22 mouse cellular contexts compared by ENCODE assay signal in the genomic region with DNA sequence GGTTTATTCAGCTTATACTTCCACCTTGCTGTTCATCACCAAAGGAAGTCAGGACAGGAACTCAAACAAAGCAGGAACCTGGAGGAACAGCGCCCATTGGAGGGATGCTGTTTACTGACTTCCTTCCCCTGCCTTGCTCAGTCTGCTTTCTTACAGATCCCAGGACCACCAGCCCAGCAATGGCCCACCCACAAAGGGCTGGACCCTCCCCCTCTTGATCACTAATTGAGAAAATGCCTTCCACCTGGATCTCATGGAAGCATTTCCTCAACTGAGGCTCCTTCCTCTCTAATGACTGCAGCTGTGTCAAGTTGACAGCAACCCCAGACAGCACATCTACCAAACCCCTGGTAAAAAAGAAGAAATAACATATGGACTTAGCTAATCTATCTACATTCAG.
DNase-seq lines count a peak whose midpoint lies in the region; ATAC-seq lines count a peak whose summit lies in the region.
"Had no signal": no experiment of that assay in that cellular context is flagged by ENCODE, and none has a peak within 500 bp of the region (broad histone marks: within the 10 kb centered on the region; RNA-seq: fewer than 3 reads in every experiment).

No protein-coding gene starts in this region.

- H3K4me3 ChIP-seq in forebrain, embryonic 10.5 days, result no peak overlapping the region
- H3K4me3 ChIP-seq in forebrain, embryonic 11.5 days (ENCODE audit: low read depth, low read length), result no peak overlapping the region
- no peak overlapping the region for H3K4me3 ChIP-seq in embryonic facial prominence, embryonic 10.5 days
- H3K4me3 ChIP-seq: erythroblast, embryonic 14.5 days; forebrain, embryonic 12.5 days; heart, adult 2 months; heart, embryonic 13.5 days; hindbrain, embryonic 12.5 days had no signal

- H3K4me1 ChIP-seq in forebrain, embryonic 10.5 days, result peaks cover 23% of the 10 kb centered on the region
- H3K4me1 ChIP-seq in forebrain, embryonic 11.5 days (replicated peaks; ENCODE audit: control insufficient read depth, insufficient read depth, low read length), result no peaks in the 10 kb centered on the region; the same call in 1 of the 2 replicates
- peaks cover 39% of the 10 kb centered on the region for H3K4me1 ChIP-seq in embryonic facial prominence, embryonic 10.5 days

- no peaks in the 10 kb centered on the region for H3K27me3 ChIP-seq in forebrain, embryonic 10.5 days (ENCODE audit: poor library complexity, severe bottlenecking)
- H3K27me3 ChIP-seq in forebrain, embryonic 11.5 days (ENCODE audit: control insufficient read depth, insufficient read depth, low read length), result no peaks in the 10 kb centered on the region
- no peaks in the 10 kb centered on the region for H3K27me3 ChIP-seq in embryonic facial prominence, embryonic 10.5 days (replicated peaks; ENCODE audit: low read depth, poor library complexity, severe bottlenecking)
- H3K27me3 ChIP-seq: forebrain, embryonic 12.5 days; heart, embryonic 13.5 days; hindbrain, embryonic 12.5 days had no signal

- peak overlapping the region; percentile 35; the same call in 1 of the 2 replicates for H3K27ac ChIP-seq in forebrain, embryonic 10.5 days
- H3K27ac ChIP-seq in forebrain, embryonic 11.5 days (ENCODE audit: low read depth, low read length), result no peak overlapping the region
- peak overlapping the region; percentile 45; the same call in 1 of the 2 replicates for H3K27ac ChIP-seq in embryonic facial prominence, embryonic 10.5 days (replicated peaks)
- H3K27ac ChIP-seq: forebrain, embryonic 12.5 days; heart, adult 2 months; heart, embryonic 13.5 days; hindbrain, embryonic 12.5 days had no signal

- no peak overlapping the region for H3K9ac ChIP-seq in forebrain, embryonic 11.5 days (ENCODE audit: low read length)
- H3K9ac ChIP-seq: forebrain, embryonic 12.5 days; heart, embryonic 13.5 days; hindbrain, embryonic 12.5 days had no signal

- ATAC-seq in forebrain, embryonic 11.5 days (replicated peaks; ENCODE audit: low FRiP score), result no peak
- ATAC-seq: forebrain, embryonic 16.5 days; hindbrain, embryonic 16.5 days; inflammation-experienced regulatory T-cells, adult 6 months; intestine, postnatal 0 days had no signal

- H3K4me2 ChIP-seq in forebrain, embryonic 11.5 days (ENCODE audit: low read depth, low read length, severe bottlenecking), result no peak overlapping the region
- H3K4me2 ChIP-seq: forebrain, embryonic 12.5 days; heart, embryonic 13.5 days; hindbrain, embryonic 12.5 days had no signal

- WGBS in forebrain, embryonic 10.5 days, result 68% methylated on average over 1 of the region's 1 CpGs
- WGBS in forebrain, embryonic 11.5 days, result 63% methylated on average over 1 of the region's 1 CpGs
- 47% methylated on average over 1 of the region's 1 CpGs for WGBS in embryonic facial prominence, embryonic 10.5 days

- H3K36me3 ChIP-seq in forebrain, embryonic 10.5 days (replicated peaks), result peaks cover 14% of the 10 kb centered on the region
- no peaks in the 10 kb centered on the region for H3K36me3 ChIP-seq in forebrain, embryonic 11.5 days (ENCODE audit: control insufficient read depth, insufficient read depth, low read length)
- H3K36me3 ChIP-seq in embryonic facial prominence, embryonic 10.5 days (replicated peaks), result peaks cover 6% of the 10 kb centered on the region; the same call in 1 of the 2 replicates
- H3K36me3 ChIP-seq: forebrain, embryonic 12.5 days; heart, embryonic 13.5 days had no signal

- DNase-seq in forebrain, embryonic 10.5 days (ENCODE audit: extremely low spot score, low spot score), result no peak
- DNase-seq in forebrain, embryonic 11.5 days (ENCODE audit: low spot score), result no peak
- peak; percentile 59 for DNase-seq in embryo, embryonic 10 days (ENCODE audit: low spot score)
- peak; percentile 86 for DNase-seq in embryonic facial prominence, embryonic 10.5 days (ENCODE audit: low spot score)
- peak; percentile 72 for DNase-seq in forelimb bud, embryonic 11.5 days (ENCODE audit: low read depth, low spot score)
- no peak for DNase-seq in right cerebral cortex, postnatal 25 days
- no peak for DNase-seq in B cell, adult 2 months
- DNase-seq in frontal cortex, postnatal 10 days (ENCODE audit: low spot score in 2 of 2), result no peak
- DNase-seq: adrenal gland, postnatal 10 days; cerebellum, adult 11 months; cerebellum, adult 8-10 months; cerebellum, postnatal 14 days; heart, adult 2 months; heart, postnatal 4 days had no signal

- no peaks in the 10 kb centered on the region for H3K9me3 ChIP-seq in forebrain, embryonic 10.5 days
- H3K9me3 ChIP-seq in forebrain, embryonic 11.5 days (ENCODE audit: control insufficient read depth, low read length), result no peaks in the 10 kb centered on the region
- H3K9me3 ChIP-seq in embryonic facial prominence, embryonic 10.5 days, result no peaks in the 10 kb centered on the region
- H3K9me3 ChIP-seq: forebrain, embryonic 12.5 days; heart, embryonic 13.5 days; hindbrain, embryonic 12.5 days had no signal

Comparison
In these comparisons a context has a peak if more than half of its experiments do, and no peak if none do; other contexts are left out.
1. DNase-seq: peak in embryo, embryonic 10 days (single experiment), embryonic facial prominence, embryonic 10.5 days (single experiment) and forelimb bud, embryonic 11.5 days (single experiment); none in forebrain, embryonic 10.5 days (single experiment), forebrain, embryonic 11.5 days (single experiment), right cerebral cortex, postnatal 25 days (single experiment), B cell, adult 2 months (0 of 2) and frontal cortex, postnatal 10 days (0 of 2).